Mouse (Mus musculus) gastrocnemius, postnatal 4 days (tissue): Measurements from ENCODE around the gene Pibf1. TPM values are rescaled to one million over a fixed set of nuclear protein-coding genes. Genes with fewer than 3 reads are reported as not detected.

ENCODE experiments used
- total RNA-seq, 2 experiments: library from RNA; stranded (reverse); gene quantifications; 2 replicates each; pipeline ENCODE4 v1.2.3; 2021

Gene Pibf1
- total RNA-seq, 2 experiments from 2014 or later: 13.6 to 15.1 TPM

Other genes with a start within 250 kb of the Pibf1 start
- 10 to 100 TPM in 1 of 2 experiments, 1 to 10 TPM in 1; 7.1 to 11.2 TPM for gene Rpl36a-ps1, start 105.1 kb upstream of the Pibf1 start, total RNA-seq
- 10 to 100 TPM; 29.9 to 31.3 TPM for gene Mzt1, start 53.3 kb upstream of the Pibf1 start, total RNA-seq
- gene Bora, start 53.2 kb upstream of the Pibf1 start, total RNA-seq: 1 to 10 TPM; 8.0 to 8.9 TPM
- gene Dis3, start 346 bp downstream of the Pibf1 start, total RNA-seq: 10 to 100 TPM; 25.8 to 26.4 TPM
- 10 to 100 TPM; 20.0 to 23.8 TPM for gene Klf5, start 199.3 kb downstream of the Pibf1 start, total RNA-seq